Mouse (Mus musculus) B cell, adult 2 months (primary cell): ENCODE measurements around the gene Selplg.
A peak's percentile ranks its signal among the peaks of the same experiment; 100 is the strongest.
"Not testable (repeated sequence)": the region's sequence is repeated elsewhere in the genome, so short reads cannot be mapped to it uniquely, and the experiment has no call there.

Source experiments
- DNase-seq, 2 experiments: peaks; one replicate each; pipeline ENCODE4 v3.0.0; 2022

The Selplg gene

GRCm38 (mm10) chr5:113789075-113789788, 43.2 kb downstream of the Selplg start:
- no peak for DNase-seq

- no peak for DNase-seq
Observed at GRCm38 (mm10) chr5:113788645-113789044, 43.8 kb downstream of the Selplg start.

GRCm38 (mm10) chr5:113786985-113787384, 45.5 kb downstream of the Selplg start:
- DNase-seq: no peak

GRCm38 (mm10) chr5:113784104-113784503, 48.3 kb downstream of the Selplg start:
- DNase-seq: not testable (repeated sequence)

GRCm38 (mm10) chr5:113783581-113784001, 48.9 kb downstream of the Selplg start:
- peak; percentile 68 to 71 for DNase-seq

GRCm38 (mm10) chr5:113782624-113783023, 49.8 kb downstream of the Selplg start:
- no peak for DNase-seq

- no peak for DNase-seq
Observed at GRCm38 (mm10) chr5:113781875-113782274, 50.6 kb downstream of the Selplg start.

- no peak for DNase-seq
Observed at GRCm38 (mm10) chr5:113781254-113781653, 51.2 kb downstream of the Selplg start.

- no peak for DNase-seq
Observed at GRCm38 (mm10) chr5:113780763-113781162, 51.7 kb downstream of the Selplg start.

GRCm38 (mm10) chr5:113780082-113780752, 52.2 kb downstream of the Selplg start:
- no peak for DNase-seq

- DNase-seq: no peak
Observed at GRCm38 (mm10) chr5:113779569-113779968, 52.9 kb downstream of the Selplg start.

- DNase-seq: peak; percentile 38 to 40
Observed at GRCm38 (mm10) chr5:113777728-113778127, 54.7 kb downstream of the Selplg start.

GRCm38 (mm10) chr5:113776896-113777226, 55.6 kb downstream of the Selplg start:
- DNase-seq: peak; percentile 71 to 75

- peak; percentile 49 to 52 for DNase-seq
Observed at GRCm38 (mm10) chr5:113776128-113776895, 56.1 kb downstream of the Selplg start.

- peak in 1 of 2 experiments; percentile 4 for DNase-seq
Observed at GRCm38 (mm10) chr5:113775585-113775984, 56.9 kb downstream of the Selplg start.

- peak; percentile 97 for DNase-seq
Observed at GRCm38 (mm10) chr5:113773664-113774063, 58.8 kb downstream of the Selplg start.

GRCm38 (mm10) chr5:113772905-113773519, 59.4 kb downstream of the Selplg start:
- DNase-seq: no peak

GRCm38 (mm10) chr5:113772450-113772895, 60.0 kb downstream of the Selplg start, which contains the start of the genes Sart3 and Iscu:
Gene Sart3 (minus strand): TSS chr5:113772510.
Gene Iscu (plus strand): TSS chr5:113772748.
- DNase-seq: peak; percentile 98

- peak; percentile 86 to 89 for DNase-seq
Observed at GRCm38 (mm10) chr5:113771213-113772162, 61.0 kb downstream of the Selplg start.

GRCm38 (mm10) chr5:113768806-113769205, 63.6 kb downstream of the Selplg start:
- no peak for DNase-seq
